Mouse (Mus musculus) lung, postnatal 0 days (tissue): ENCODE data around the gene Olfr1532-ps1. TPM values are rescaled to one million over a fixed set of nuclear protein-coding genes. Genes with fewer than 3 reads are reported as not detected.
"Not testable (repeated sequence)": the region's sequence is repeated elsewhere in the genome, so short reads cannot be mapped to it uniquely, and the experiment has no call there.

Source experiments
- ATAC-seq: fragments of 200-750 bp; cut with Nextera tagmentation; 2 replicates; pipeline ENCODE4 v1.8.0; 2017; ENCODE audit warnings: moderate library complexity
- DNase-seq: peaks from one replicate; pipeline ENCODE4 v3.0.0-alpha.2; 2016; ENCODE audit warnings: low spot score
- H3K27ac ChIP-seq: fragments of 300-500 bp; sonication (generic); 2 replicates; pipeline ENCODE4 v1.5.1; 2014; ENCODE audit warnings: antibody characterized with exemption, mild to moderate bottlenecking, low read length, mixed read lengths
- H3K27me3 ChIP-seq: fragments of 300-500 bp; sonication (generic); replicated peaks from 2 replicates; pipeline ENCODE4 v1.6.1; 2014; ENCODE audit warnings: low read length, mixed read lengths; ENCODE audit not compliant: insufficient read depth
- H3K36me3 ChIP-seq: fragments of 300-500 bp; sonication (generic); 2 replicates; pipeline ENCODE4 v1.6.1; 2014; ENCODE audit warnings: low read length, mixed read lengths; ENCODE audit not compliant: insufficient read depth
- H3K4me1 ChIP-seq: fragments of 300-500 bp; sonication (generic); 2 replicates; pipeline ENCODE4 v1.6.1; 2014; ENCODE audit warnings: antibody characterized with exemption, low read depth, low read length, mixed read lengths; ENCODE audit not compliant: insufficient read depth
- H3K4me2 ChIP-seq: fragments of 300-500 bp; sonication (generic); replicated peaks from 2 replicates; pipeline ENCODE4 v1.6.1; 2014; ENCODE audit warnings: low read depth, mild to moderate bottlenecking, low read length, moderate library complexity, mixed read lengths
- H3K4me3 ChIP-seq: fragments of 300-500 bp; sonication (generic); 2 replicates; pipeline ENCODE4 v1.5.1; 2014; ENCODE audit warnings: low read depth, low read length
- H3K9ac ChIP-seq: fragments of 300-500 bp; sonication (generic); replicated peaks from 2 replicates; pipeline ENCODE4 v1.6.1; 2014; ENCODE audit warnings: low read depth, mild to moderate bottlenecking
- H3K9me3 ChIP-seq: fragments of 300-500 bp; sonication (generic); 2 replicates; pipeline ENCODE4 v1.6.1; 2016; ENCODE audit warnings: low read length, mixed read lengths
- CTCF ChIP-seq: IDR thresholded peaks from 2 replicates; pipeline ENCODE4 v1.5.1; 2016; ENCODE audit warnings: antibody characterized with exemption, mild to moderate bottlenecking
- EP300 ChIP-seq: IDR thresholded peaks from 2 replicates; pipeline ENCODE4 v1.6.1; 2016; ENCODE audit warnings: antibody characterized with exemption, mild to moderate bottlenecking, control low read depth
- WGBS: fragments of 180-500 bp; shearing (Covaris S2); extraction: QIAGEN DNeasy Blood & Tissue Kit; methylation state at CpG from one replicate; pipeline ENCODE4 v1.1.7; 2014; 5-methylcytosine and 5-hydroxymethylcytosine counted together
- polyA plus RNA-seq: library from polyadenylated mRNA; unstranded; fragments of >200 nt; fragmentation: Nextera tagmentation; extraction: Ambion mirVana; gene quantifications from 2 replicates; pipeline ENCODE4 v1.2.1, GENCODE M21; 2015

Gene Olfr1532-ps1
- polyA plus RNA-seq = not detected in 2 replicates

- WGBS = 46% methylated on average over 2 of the region's 2 CpGs
- Histone ChIP-seq H3K27me3 (no peaks in the 10 kb centered on the region), H3K9ac (no peak within 1 kb of the TSS)
Measured at GRCm38 (mm10) chr7:106907676-106908075, at the start of gene Olfr1532-ps1. Gene Olfr1532-ps1, plus strand, starts transcription at chr7:106908001.

GRCm38 (mm10) chr7:106862885-106863284, 44.9 kb upstream of the Olfr1532-ps1 start, which contains the start of gene Olfr704:
Gene Olfr704, plus strand, starts transcription at chr7:106863185.
- H3K9me3 ChIP-seq = no peaks in the 10 kb centered on the region
- no peaks in the 10 kb centered on the region for H3K4me1 ChIP-seq
- no peak within 1 kb of the TSS for H3K4me2 ChIP-seq
- ATAC-seq = no peak
- TF ChIP-seq EP300 (no peak), CTCF (no peak)
- DNase-seq = no peak
- no peak within 1 kb of the TSS for H3K9ac ChIP-seq
- no peaks in the 10 kb centered on the region for H3K27me3 ChIP-seq
- no peak within 1 kb of the TSS for H3K4me3 ChIP-seq
- no peaks in the 10 kb centered on the region for H3K36me3 ChIP-seq
- H3K27ac ChIP-seq = no peak within 1 kb of the TSS

More at GRCm38 (mm10) chr7:106907676-106908075, at the start of gene Olfr1532-ps1:
- ATAC-seq (no peak), DNase-seq (no peak)
- H3K9me3 ChIP-seq = no peaks in the 10 kb centered on the region
- H3K4me3 ChIP-seq = no peak within 1 kb of the TSS
- H3K4me1 ChIP-seq = no peaks in the 10 kb centered on the region
- no peaks in the 10 kb centered on the region for H3K36me3 ChIP-seq
- TF ChIP-seq CTCF = no peak
- no peak within 1 kb of the TSS for H3K4me2 ChIP-seq
- H3K27ac ChIP-seq = no peak within 1 kb of the TSS

GRCm38 (mm10) chr7:106876791-106877190, 31.0 kb upstream of the Olfr1532-ps1 start, which contains the start of gene Olfr705:
Gene Olfr705, minus strand, starts transcription at chr7:106876891.
- Histone ChIP-seq H3K9me3 (no peaks in the 10 kb centered on the region), H3K4me3 (no peak within 1 kb of the TSS), H3K4me2 (no peak within 1 kb of the TSS), H3K27me3 (no peaks in the 10 kb centered on the region), H3K9ac (no peak within 1 kb of the TSS), H3K4me1 (no peaks in the 10 kb centered on the region), H3K36me3 (no peaks in the 10 kb centered on the region), H3K27ac (no peak within 1 kb of the TSS)
- TF ChIP-seq EP300 (no peak), CTCF (no peak)
- DNase-seq = no peak
- no peak for ATAC-seq
- 71% methylated on average over 3 of the region's 3 CpGs for WGBS

GRCm38 (mm10) chr7:106888062-106888461, 19.7 kb upstream of the Olfr1532-ps1 start, which contains the start of gene Olfr706:
Gene Olfr706, minus strand, starts transcription at chr7:106888162.
- no peak within 1 kb of the TSS for H3K4me3 ChIP-seq
- WGBS = 63% methylated on average over 2 of the region's 2 CpGs

GRCm38 (mm10) chr7:106901141-106901540, 6.7 kb upstream of the Olfr1532-ps1 start, which contains the start of gene Olfr707:
Gene Olfr707, minus strand, starts transcription at chr7:106901241.
- DNase-seq, H3K27ac ChIP-seq, ATAC-seq, H3K27me3 ChIP-seq, H3K4me3 ChIP-seq, H3K4me2 ChIP-seq, H3K4me1 ChIP-seq, H3K9me3 ChIP-seq, H3K36me3 ChIP-seq, H3K9ac ChIP-seq: not testable (repeated sequence)
- 73% methylated on average over 3 of the region's 3 CpGs for WGBS

More at GRCm38 (mm10) chr7:106888062-106888461, 19.7 kb upstream of the Olfr1532-ps1 start, which contains the start of gene Olfr706:
- no peak for ATAC-seq
- no peak for DNase-seq
- Histone ChIP-seq H3K36me3 (no peaks in the 10 kb centered on the region), H3K4me1 (no peaks in the 10 kb centered on the region), H3K4me2 (no peak within 1 kb of the TSS), H3K9ac (no peak within 1 kb of the TSS), H3K27me3 (no peaks in the 10 kb centered on the region), H3K9me3 (no peaks in the 10 kb centered on the region), H3K27ac (no peak within 1 kb of the TSS)
- no peak for TF ChIP-seq EP300
- no peak for TF ChIP-seq CTCF

GRCm38 (mm10) chr7:106920961-106921360, 13.2 kb downstream of the Olfr1532-ps1 start:
- H3K27me3 ChIP-seq, H3K36me3 ChIP-seq, H3K9me3 ChIP-seq, DNase-seq, H3K4me1 ChIP-seq, H3K4me3 ChIP-seq, H3K4me2 ChIP-seq, ATAC-seq, H3K27ac ChIP-seq, H3K9ac ChIP-seq: not testable (repeated sequence)
- 87% methylated on average over 6 of the region's 7 CpGs for WGBS

- TF ChIP-seq CTCF = no peak
- no peak for TF ChIP-seq EP300
- Histone ChIP-seq H3K9me3 (no peaks in the 10 kb centered on the region), H3K9ac (no peak within 1 kb of the TSS), H3K27me3 (no peaks in the 10 kb centered on the region), H3K4me2 (no peak within 1 kb of the TSS), H3K4me1 (no peaks in the 10 kb centered on the region), H3K4me3 (no peak within 1 kb of the TSS), H3K36me3 (no peaks in the 10 kb centered on the region), H3K27ac (no peak within 1 kb of the TSS)
- ATAC-seq (no peak), DNase-seq (no peak)
Measured at GRCm38 (mm10) chr7:106932119-106932518, 24.3 kb downstream of the Olfr1532-ps1 start, which contains the start of gene Olfr709-ps1. Gene Olfr709-ps1, minus strand, starts transcription at chr7:106932219.
